Mouse (Mus musculus) heart, postnatal 14 days (tissue): ENCODE results near the gene Tsacc. TPM values are rescaled to one million over a fixed set of nuclear protein-coding genes. Genes with fewer than 3 reads are reported as not detected.
"Not testable (repeated sequence)": the region's sequence is repeated elsewhere in the genome, so short reads cannot be mapped to it uniquely, and the experiment has no call there.

Experiments
- DNase-seq, 2 experiments: peaks; one replicate each; pipeline ENCODE4 v3.0.0; 2021 to 2022
- intact Hi-C: fragments of 180-260 bp; cut with DNase I; formaldehyde crosslinking; loops from one replicate; pipeline ENCODE4 v1.15.1; 2025
- total RNA-seq, 2 experiments: library from RNA; stranded (reverse); gene quantifications; 2 replicates each; pipeline ENCODE4 v1.2.3; 2021

Tsacc gene
- total RNA-seq, 2 experiments from 2014 or later, result 4.2 to 4.3 TPM

DNA sequence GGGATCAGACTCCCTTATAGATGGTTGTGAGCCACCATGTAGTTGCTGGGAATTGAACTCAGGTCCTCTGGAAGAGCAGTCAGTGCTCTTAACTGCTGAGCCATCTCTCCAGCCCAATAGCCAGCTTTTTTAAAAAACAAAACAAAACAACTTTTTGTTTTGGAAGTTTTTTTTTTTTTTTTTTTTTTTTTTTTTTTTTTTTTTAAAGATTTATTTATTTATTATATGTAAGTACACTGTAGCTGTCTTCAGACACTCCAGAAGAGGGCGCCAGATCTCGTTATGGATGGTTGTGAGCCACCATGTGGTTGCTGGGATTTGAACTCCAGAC, 11.3 kb downstream of the Tsacc start:
- intact Hi-C loops, DNase-seq: not testable (repeated sequence)

GRCm38 (mm10) chr3:88284815-88285564, 11.8 kb downstream of the Tsacc start:
- DNase-seq, intact Hi-C loops: not testable (repeated sequence)

DNA sequence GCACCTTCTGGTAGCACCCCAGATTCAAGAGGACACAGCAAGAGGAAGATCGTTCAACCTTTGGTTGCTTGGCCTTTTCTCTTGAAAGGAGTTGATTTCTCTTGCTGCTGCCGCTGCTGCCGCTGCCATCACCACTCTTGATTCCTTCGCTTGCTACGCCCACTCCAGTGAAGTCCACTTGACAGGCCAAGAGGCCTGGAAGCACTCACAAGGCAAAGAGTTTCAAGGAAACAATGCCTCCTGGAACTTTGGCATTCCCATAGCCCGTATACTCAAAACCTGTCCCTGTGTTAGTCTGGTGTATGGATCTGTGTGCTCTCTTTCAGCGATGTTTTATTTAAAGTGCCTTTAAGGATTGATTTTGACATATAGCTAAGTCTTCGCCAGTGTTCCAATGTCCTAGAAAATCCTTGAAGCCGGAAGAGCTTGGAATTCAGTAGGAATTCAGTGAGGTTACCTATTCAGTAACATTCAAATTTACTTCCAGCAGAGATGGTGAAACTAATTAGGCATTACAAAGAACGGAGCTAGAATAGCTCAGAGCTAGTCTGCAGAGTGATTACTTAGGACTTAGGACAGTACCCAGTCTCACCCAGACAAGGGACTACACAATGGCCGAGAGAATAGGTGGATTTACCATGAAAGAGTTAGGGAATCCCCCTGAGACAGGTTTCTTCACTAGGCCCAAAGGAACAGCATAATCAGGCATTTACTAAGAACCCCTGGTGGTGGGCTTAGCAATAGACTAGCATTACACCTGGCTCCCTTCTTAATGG, 15.5 kb downstream of the Tsacc start:
- DNase-seq, intact Hi-C loops: not testable (repeated sequence)

DNA sequence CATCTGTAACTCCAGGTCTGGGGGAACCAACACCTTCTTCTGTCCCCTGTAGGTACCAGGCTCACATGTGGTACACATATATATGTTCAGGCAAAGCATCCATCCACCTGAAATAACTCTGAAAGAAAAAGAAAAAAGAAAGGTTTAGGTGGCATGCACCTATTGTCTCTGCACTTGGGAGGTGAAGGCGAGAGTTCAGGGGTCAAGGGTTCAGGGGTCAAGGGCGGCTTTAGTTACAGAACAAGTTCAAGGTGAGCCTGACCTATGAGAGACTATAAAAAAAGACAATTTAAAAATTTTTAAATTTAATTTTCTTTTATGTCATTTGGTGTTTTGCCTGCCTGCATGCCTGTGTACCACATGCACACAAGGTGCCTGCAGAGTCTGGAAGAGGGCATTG, 16.8 kb downstream of the Tsacc start:
- intact Hi-C loops, result no loop called here

GRCm38 (mm10) chr3:88276529-88277143, 20.2 kb downstream of the Tsacc start:
- DNase-seq, result peak in 1 of 2 experiments; percentile 16
- intact Hi-C loops, result no loop called here

More for the DNA sequence above, 16.8 kb downstream of the Tsacc start:
- no peak for DNase-seq

- no peak for DNase-seq
- intact Hi-C loops, result no loop called here
Measured at GRCm38 (mm10) chr3:88276121-88276520, 20.7 kb downstream of the Tsacc start.

- intact Hi-C loops, result no loop called here
- no peak for DNase-seq
Measured at GRCm38 (mm10) chr3:88274002-88274401, 22.8 kb downstream of the Tsacc start.

DNA sequence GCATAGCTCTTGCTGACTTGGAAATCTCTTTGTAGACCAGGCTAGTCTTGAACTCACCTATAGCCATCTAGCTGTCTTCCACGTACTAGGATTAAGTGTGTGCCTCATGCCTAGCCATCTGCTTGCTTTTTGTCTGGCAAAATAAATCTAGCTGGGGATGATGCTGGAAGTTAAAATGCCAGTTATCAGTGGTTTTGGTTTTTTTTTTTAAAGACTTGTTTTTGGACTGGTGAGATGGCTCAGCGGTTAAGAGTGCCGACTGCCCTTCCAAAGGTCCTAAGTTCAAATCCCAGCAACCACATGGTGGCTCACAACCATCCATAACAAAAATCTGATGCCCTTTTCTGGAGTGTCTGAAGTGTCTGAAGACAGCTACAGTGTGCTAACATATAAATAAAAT, 24.9 kb downstream of the Tsacc start:
- intact Hi-C loops, result no loop called here
- no peak for DNase-seq

GRCm38 (mm10) chr3:88271298-88271697, 25.5 kb downstream of the Tsacc start:
- DNase-seq, intact Hi-C loops: not testable (repeated sequence)

- no peak for DNase-seq
- intact Hi-C loops, result no loop called here
Measured at GRCm38 (mm10) chr3:88268991-88269390, 27.8 kb downstream of the Tsacc start.

DNA sequence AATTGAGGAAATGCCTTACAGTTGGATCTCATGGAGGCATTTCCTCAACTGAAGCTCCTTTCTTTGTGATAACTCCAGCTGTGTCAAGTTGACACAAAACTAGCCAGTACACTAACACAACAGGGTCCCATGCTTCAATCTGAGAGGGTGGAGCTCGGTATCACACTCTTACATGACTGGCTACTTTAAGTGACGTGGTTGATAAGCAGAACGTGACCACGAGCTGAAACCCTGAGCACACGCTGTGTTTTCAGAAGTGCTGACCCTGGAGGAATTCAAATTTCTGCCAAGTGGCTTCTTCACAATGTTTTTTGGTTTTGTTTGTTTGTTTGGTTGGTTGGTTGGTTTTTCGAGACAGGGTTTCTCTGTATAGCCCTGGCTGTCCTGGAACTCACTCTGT, 28.8 kb downstream of the Tsacc start:
- intact Hi-C loops, result not testable (repeated sequence)

DNA sequence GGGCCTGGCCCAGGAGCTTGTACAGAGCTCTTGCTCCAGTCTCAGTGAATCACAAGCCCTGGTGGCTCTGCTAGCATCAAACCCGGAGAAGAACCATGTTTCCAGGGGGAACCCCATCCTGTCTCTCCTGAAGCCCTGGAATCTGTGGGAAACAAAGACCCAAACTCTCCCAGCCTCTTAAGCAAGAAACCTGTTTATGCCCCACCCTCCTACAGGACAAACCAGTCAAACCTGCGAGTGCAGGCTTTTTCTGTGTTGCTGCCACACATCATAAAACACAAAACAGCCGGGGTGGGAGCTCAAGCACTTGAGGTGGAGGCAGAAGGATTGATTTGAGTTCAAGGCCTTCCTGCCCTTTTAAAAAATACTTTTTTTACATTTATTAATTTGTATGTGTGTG, 34.5 kb downstream of the Tsacc start:
- intact Hi-C loops, result no loop called here
- DNase-seq, result no peak

More for the DNA sequence above, 28.8 kb downstream of the Tsacc start:
- not testable (repeated sequence) for DNase-seq

GRCm38 (mm10) chr3:88256382-88256781, 40.4 kb downstream of the Tsacc start:
- intact Hi-C loops, result no loop called here
- DNase-seq, result no peak

DNA sequence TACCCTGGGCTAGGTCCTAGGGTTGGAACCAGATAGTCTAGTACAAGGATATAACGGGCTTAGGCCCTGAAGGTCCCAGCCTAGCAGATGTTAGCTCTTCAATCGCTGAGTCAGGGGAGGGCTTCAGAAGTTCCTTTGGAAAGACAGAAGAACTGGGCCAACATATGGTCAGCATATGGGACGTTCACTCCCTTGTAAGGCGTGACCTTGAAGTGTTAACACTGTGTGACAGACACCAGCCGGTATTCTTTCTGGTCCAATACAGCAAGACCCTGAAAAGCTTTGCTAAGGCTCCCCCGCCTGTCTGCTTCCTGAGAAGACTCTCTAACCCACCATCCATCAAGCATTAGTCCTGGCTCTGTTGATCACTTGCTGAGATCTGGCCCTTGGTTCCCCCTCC, 40.8 kb downstream of the Tsacc start:
- intact Hi-C loops, result no loop called here
- no peak for DNase-seq

DNA sequence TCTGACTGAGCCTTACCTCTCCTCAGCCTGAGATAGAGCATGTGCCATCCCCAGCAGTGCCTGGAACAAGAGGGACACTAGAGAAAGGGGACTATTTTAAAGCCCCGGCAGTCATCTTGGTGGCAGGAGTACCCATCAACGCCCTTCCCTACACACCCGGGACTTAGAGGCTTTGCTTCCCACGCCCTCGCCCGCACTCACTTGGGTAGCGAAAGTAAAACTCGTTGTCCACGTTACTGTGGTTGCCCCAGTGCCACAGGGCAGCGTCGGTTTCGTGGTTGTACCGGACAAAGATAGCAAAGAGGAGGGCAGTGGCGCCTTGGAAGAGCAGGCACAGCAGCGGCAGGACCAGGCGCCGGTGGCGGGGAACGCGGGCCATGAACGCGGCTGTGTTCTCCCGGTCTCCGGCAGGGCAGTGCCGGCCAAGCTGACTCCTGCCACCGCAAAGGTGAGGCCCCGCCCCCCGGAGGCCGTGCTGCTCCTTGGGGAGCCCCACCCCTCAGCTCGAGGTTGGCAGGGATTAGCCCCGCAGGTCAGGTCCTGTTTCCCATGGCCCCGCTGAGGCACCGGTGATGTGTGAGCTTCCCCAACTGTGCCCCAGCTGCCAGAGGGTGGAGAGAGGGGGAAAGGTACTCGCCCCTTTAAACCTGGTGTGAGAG, 42.4 kb downstream of the Tsacc start, which contains the start of gene Rhbg:
Gene Rhbg (minus strand): TSS at position 442 of the 659 bp plus-strand sequence.
- peak; percentile 15 to 33 for DNase-seq
- intact Hi-C loops, result no loop called here

DNA sequence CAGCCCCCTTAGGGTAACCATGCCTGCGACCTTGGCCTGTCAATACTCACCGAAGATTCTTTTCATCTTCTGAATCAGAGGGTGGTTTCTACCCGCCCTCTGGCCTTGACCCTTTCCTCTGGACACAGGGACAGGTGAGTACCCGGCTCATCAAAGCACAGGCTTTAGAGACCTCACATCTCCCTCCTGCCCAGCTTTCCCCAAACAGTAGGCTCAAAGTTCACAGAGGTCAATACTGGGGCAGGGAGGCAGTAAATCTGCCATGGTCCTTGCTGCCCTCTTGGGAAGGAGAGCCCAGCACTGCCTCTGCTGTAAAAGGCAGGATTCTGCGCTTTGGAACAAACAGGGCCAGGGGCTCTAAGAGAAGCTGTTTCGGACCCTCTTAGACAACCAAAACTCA, 44.1 kb downstream of the Tsacc start:
- intact Hi-C loops, result no loop called here
- no peak for DNase-seq

GRCm38 (mm10) chr3:88248406-88248805, 48.4 kb downstream of the Tsacc start:
- intact Hi-C loops, result no loop called here
- DNase-seq, result no peak

- intact Hi-C loops, result no loop called here
- no peak for DNase-seq
Measured at GRCm38 (mm10) chr3:88247666-88248065, 49.1 kb downstream of the Tsacc start.

DNA sequence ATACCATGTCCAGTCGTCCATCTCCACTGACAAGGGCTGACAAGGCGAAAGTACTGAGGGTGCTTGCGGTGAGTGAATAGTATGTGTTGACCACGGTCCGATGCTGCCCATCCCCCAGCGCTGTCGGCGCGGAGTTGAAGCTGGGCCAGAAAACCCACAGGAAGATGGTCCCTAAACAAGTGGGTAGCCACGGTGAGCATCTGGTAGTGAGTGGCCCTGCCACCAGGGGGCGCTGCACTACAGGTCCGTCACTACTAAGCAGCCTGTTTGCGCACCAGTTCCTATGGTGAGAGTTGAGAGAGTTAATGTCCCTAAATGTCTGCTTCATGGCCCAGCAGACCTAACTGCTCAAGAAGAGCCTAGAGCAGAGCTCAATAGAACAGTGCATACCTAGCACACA, 51.0 kb downstream of the Tsacc start:
- intact Hi-C loops, result no loop called here

DNA sequence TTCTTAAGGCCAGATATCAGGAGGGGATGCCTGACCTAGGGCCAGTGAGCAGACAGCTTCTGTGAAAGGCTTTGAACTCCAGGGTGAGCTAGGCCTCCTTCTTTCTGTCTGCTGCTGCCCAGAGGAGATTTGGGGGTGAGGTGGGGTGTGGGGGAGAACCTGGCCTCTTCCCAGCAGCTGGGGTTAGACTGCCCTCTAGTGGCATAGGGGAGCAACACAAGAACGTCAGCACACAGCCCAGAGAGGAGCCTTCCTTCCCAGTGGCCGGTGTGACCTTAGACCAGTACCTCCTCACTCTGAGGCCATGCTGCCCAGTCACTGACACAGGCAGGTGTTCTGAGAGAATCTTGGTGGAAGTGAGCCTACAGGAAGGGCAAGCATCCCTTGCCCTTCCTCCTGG, 52.7 kb downstream of the Tsacc start:
- intact Hi-C loops, result no loop called here

More for the DNA sequence above, 51.0 kb downstream of the Tsacc start:
- peak; percentile 75 to 80 for DNase-seq

GRCm38 (mm10) chr3:88242531-88242930, 54.3 kb downstream of the Tsacc start:
- DNase-seq, result peak; percentile 75 to 85
- intact Hi-C loops, result loop anchor here (1.0 kb wide), 1 partner anchor 50 kb away; no protein-coding TSS in a partner anchor

More for the DNA sequence above, 52.7 kb downstream of the Tsacc start:
- peak; percentile 38 to 59 for DNase-seq
